Comparison of ENCODE assay signal across 29 mouse cellular contexts in genomic region chr2:5888865-5889264, GRCm38 (mm10). TPM values are rescaled to one million over a fixed set of nuclear protein-coding genes. Genes with fewer than 3 reads are reported as not detected.
"Had no signal": no experiment of that assay in that cellular context is flagged by ENCODE, and none has a peak within 500 bp of the region (broad histone marks: within the 10 kb centered on the region; RNA-seq: fewer than 3 reads in every experiment).

No protein-coding gene starts in this region.

- H3K9ac ChIP-seq: heart, embryonic 13.5 days; heart, embryonic 15.5 days; hindbrain, embryonic 13.5 days; hindbrain, embryonic 15.5 days; kidney, embryonic 15.5 days; limb, embryonic 13.5 days; limb, embryonic 15.5 days; liver, embryonic 13.5 days had no signal

- H3K4me3 ChIP-seq: gastrocnemius, adult 2 months; heart, adult 2 months; heart, embryonic 13.5 days; heart, embryonic 15.5 days; hindbrain, embryonic 13.5 days; hindbrain, embryonic 15.5 days; kidney, embryonic 15.5 days; limb, embryonic 13.5 days; limb, embryonic 15.5 days; liver, embryonic 13.5 days had no signal

- ATAC-seq: hindbrain, postnatal 0 days; intestine, embryonic 16.5 days had no signal

- H3K27me3 ChIP-seq: heart, embryonic 13.5 days; heart, embryonic 15.5 days; hindbrain, embryonic 13.5 days; hindbrain, embryonic 15.5 days; kidney, embryonic 15.5 days; limb, embryonic 13.5 days; limb, embryonic 15.5 days; liver, embryonic 13.5 days had no signal

- H3K9me3 ChIP-seq: heart, embryonic 13.5 days; heart, embryonic 15.5 days; hindbrain, embryonic 13.5 days; hindbrain, embryonic 15.5 days; kidney, embryonic 15.5 days; limb, embryonic 13.5 days; limb, embryonic 15.5 days; liver, embryonic 13.5 days had no signal

- H3K4me2 ChIP-seq: heart, embryonic 11.5 days; heart, embryonic 13.5 days; heart, embryonic 15.5 days; hindbrain, embryonic 13.5 days; hindbrain, embryonic 15.5 days; kidney, embryonic 15.5 days; limb, embryonic 13.5 days; limb, embryonic 15.5 days; liver, embryonic 11.5 days; liver, embryonic 13.5 days had no signal

- H3K27ac ChIP-seq: gastrocnemius, adult 2 months; heart, adult 2 months; heart, embryonic 13.5 days; heart, embryonic 15.5 days; hindbrain, embryonic 13.5 days; hindbrain, embryonic 15.5 days; hindbrain, postnatal 0 days; kidney, embryonic 15.5 days; kidney, postnatal 0 days; limb, embryonic 13.5 days; limb, embryonic 15.5 days; liver, embryonic 13.5 days had no signal

- DNase-seq: gastrocnemius, adult 2 months; gastrocnemius, postnatal 10 days; gastrocnemius, postnatal 25 days; heart, adult 11 months; heart, adult 2 months; heart, postnatal 14 days; heart, postnatal 36 days; kidney, adult 11 months; kidney, adult 2 months; kidney, adult 9 months; kidney, postnatal 14 days; kidney, postnatal 36 days; layer of hippocampus, adult 9-11 months; layer of hippocampus, postnatal 36 days; left cerebral cortex, postnatal 4 days; liver, embryonic 13.5 days had no signal

RNA-seq across cellular contexts. Expression of gene Gm13199, which starts 26.1 kb away (rescaled TPM):
- total RNA-seq: gastrocnemius, adult 2 months; heart, adult 2 months; heart, postnatal 14 days; heart, postnatal 36 days; hematopoietic stem cell, adult 5-6 weeks had no signal
- polyA plus RNA-seq: heart, adult 2 months; hindbrain, postnatal 0 days had no signal
